In genomic region chr13:29984286-29985100, GRCm38 (mm10) we compare ENCODE assay signal across 8 mouse cellular contexts. TPM values are rescaled to one million over a fixed set of nuclear protein-coding genes. Genes with fewer than 3 reads are reported as not detected.
DNase-seq lines count a peak whose midpoint lies in the region; ATAC-seq and TF ChIP-seq lines count a peak whose summit lies in the region.

No protein-coding gene starts in this region.

- H3K9ac ChIP-seq in hindbrain, embryonic 16.5 days (ENCODE audit: low read depth, low read length): peak overlapping the region; percentile 96

- H3K9me3 ChIP-seq in hindbrain, embryonic 16.5 days (ENCODE audit: control insufficient read depth, low read length): no peaks in the 10 kb centered on the region

- no peaks in the 10 kb centered on the region for H3K36me3 ChIP-seq in hindbrain, embryonic 16.5 days (ENCODE audit: control insufficient read depth, insufficient read depth, low read length)

- H3K4me1 ChIP-seq in hindbrain, embryonic 16.5 days (ENCODE audit: control insufficient read depth, insufficient read depth, low read depth, low read length): peaks cover 7% of the 10 kb centered on the region

- H3K4me3 ChIP-seq in gastrocnemius, adult 2 months: peak overlapping the region; percentile 96
- H3K4me3 ChIP-seq in hindbrain, embryonic 16.5 days (ENCODE audit: low read length): peak overlapping the region; percentile 98

- peak; percentile 62 for DNase-seq in NIH3T3 (ENCODE audit: low read depth)
- peak; percentile 82 to 84 for DNase-seq in cerebellum, postnatal 14 days
- peak; percentile 89 for DNase-seq in gastrocnemius, adult 2 months
- peak; percentile 56 to 67 for DNase-seq in left cerebral cortex, adult 8-10 months (ENCODE audit: low spot score in 2 of 2)
- DNase-seq in right cerebral cortex, adult 18-20 months: peak; percentile 78
- DNase-seq in urinary bladder, adult 2 months (ENCODE audit: low spot score): peak; percentile 68

- ATAC-seq in hindbrain, embryonic 16.5 days: peak; percentile 16
- ATAC-seq in megakaryocyte, adult 5-6 weeks (ENCODE audit: poor library complexity, severe bottlenecking): peak; percentile 36

- WGBS in hindbrain, embryonic 16.5 days: 0% methylated on average over 28 of the region's 69 CpGs

- intact Hi-C loops in gastrocnemius, adult 2 months (cut with DNase I): loop anchor here (5.0 to 10.0 kb wide), 2 partner anchors 63 to 250 kb away; no protein-coding TSS in a partner anchor

- H3K27me3 ChIP-seq in hindbrain, embryonic 16.5 days (replicated peaks; ENCODE audit: control insufficient read depth, insufficient read depth, low read length): no peaks in the 10 kb centered on the region

- peak overlapping the region; percentile 95 for H3K4me2 ChIP-seq in hindbrain, embryonic 16.5 days (ENCODE audit: low read length)

- H3K27ac ChIP-seq in gastrocnemius, adult 2 months: peak overlapping the region; percentile 92
- peak overlapping the region; percentile 91 for H3K27ac ChIP-seq in hindbrain, embryonic 16.5 days (ENCODE audit: low read depth, low read length)

- TF ChIP-seq CTCF in gastrocnemius, adult 2 months (IDR thresholded peaks at IDR 0.05): peak; percentile 32

RNA-seq across cellular contexts. Expression of gene E2f3, which starts 1.4 kb away (rescaled TPM):
- total RNA-seq in gastrocnemius, adult 2 months (2021): 10 to 100 TPM in 1 of 2 experiments, 1 to 10 TPM in 1; 9.6 to 10.8 TPM
- polyA plus RNA-seq in hindbrain, embryonic 16.5 days (2015; fragmentation: Nextera tagmentation; extraction: Ambion mirVana): 4.2 and 5.7 TPM in 2 replicates
- total RNA-seq in left cerebral cortex, adult 8-10 months (2022): 10 to 100 TPM; 18.5 to 21.3 (median 20.4) TPM
- 7.3 and 7.5 TPM in 2 replicates for total RNA-seq in megakaryocyte, adult 5-6 weeks (2015)
- total RNA-seq in megakaryocyte, adult 5-6 weeks (2017): 5.4 TPM in 2 replicates
- 6.2 and 6.3 TPM in 2 replicates for polyA plus RNA-seq in urinary bladder, adult 2 months (2012; rRNA removed)

Comparison
In these comparisons a context has a peak if more than half of its experiments do, and no peak if none do; other contexts are left out.
1. Peak in every context shown above with its lines: DNase-seq, ATAC-seq, H3K4me3 ChIP-seq and H3K27ac ChIP-seq.